10 mouse cellular contexts compared by ENCODE assay signal in genomic region chr1:156418170-156418569, GRCm38 (mm10). TPM values are rescaled to one million over a fixed set of nuclear protein-coding genes. Genes with fewer than 3 reads are reported as not detected.
DNase-seq lines count a peak whose midpoint lies in the region; ATAC-seq and TF ChIP-seq lines count a peak whose summit lies in the region.
"Had no signal": no experiment of that assay in that cellular context is flagged by ENCODE, and none has a peak within 500 bp of the region (broad histone marks: within the 10 kb centered on the region; RNA-seq: fewer than 3 reads in every experiment).

No protein-coding gene starts in this region.

- no peaks in the 10 kb centered on the region for H3K9me3 ChIP-seq in heart, postnatal 0 days (replicated peaks; ENCODE audit: control insufficient read depth, low read length)
- H3K9me3 ChIP-seq in heart, embryonic 12.5 days (replicated peaks) = peaks cover 6% of the 10 kb centered on the region; the same call in 1 of the 2 replicates
- H3K9me3 ChIP-seq: embryonic facial prominence, embryonic 13.5 days; limb, embryonic 15.5 days had no signal

- H3K9ac ChIP-seq in heart, postnatal 0 days (replicated peaks; ENCODE audit: low read depth, low read length) = no peak overlapping the region
- H3K9ac ChIP-seq in heart, embryonic 12.5 days = no peak overlapping the region
- H3K9ac ChIP-seq: embryonic facial prominence, embryonic 13.5 days; limb, embryonic 15.5 days had no signal

- no peak overlapping the region for H3K4me2 ChIP-seq in heart, postnatal 0 days (ENCODE audit: low read depth, low read length)
- no peak overlapping the region for H3K4me2 ChIP-seq in heart, embryonic 12.5 days
- H3K4me2 ChIP-seq: embryonic facial prominence, embryonic 13.5 days; limb, embryonic 15.5 days had no signal

- no peaks in the 10 kb centered on the region for H3K27me3 ChIP-seq in heart, postnatal 0 days (ENCODE audit: control insufficient read depth, insufficient read depth, low read length)
- no peaks in the 10 kb centered on the region for H3K27me3 ChIP-seq in heart, embryonic 12.5 days (replicated peaks)
- H3K27me3 ChIP-seq: embryonic facial prominence, embryonic 13.5 days; limb, embryonic 15.5 days had no signal

- H3K27ac ChIP-seq in heart, postnatal 0 days (ENCODE audit: low read depth) = no peak overlapping the region
- no peak overlapping the region for H3K27ac ChIP-seq in heart, embryonic 12.5 days (ENCODE audit: poor library complexity, severe bottlenecking)
- H3K27ac ChIP-seq: embryonic facial prominence, embryonic 13.5 days; limb, embryonic 15.5 days had no signal

- no peaks in the 10 kb centered on the region for H3K36me3 ChIP-seq in heart, postnatal 0 days (replicated peaks; ENCODE audit: control insufficient read depth, insufficient read depth, low read length)
- H3K36me3 ChIP-seq in heart, embryonic 12.5 days = no peaks in the 10 kb centered on the region
- H3K36me3 ChIP-seq: embryonic facial prominence, embryonic 13.5 days; limb, embryonic 15.5 days had no signal

- no peak for TF ChIP-seq EP300 in heart, postnatal 0 days (IDR thresholded peaks at IDR 0.05; ENCODE audit: low read depth)

- peak; percentile 50 for TF ChIP-seq CTCF in heart, postnatal 0 days (IDR thresholded peaks at IDR 0.05; ENCODE audit: low read depth)

- no peak for ATAC-seq in heart, postnatal 0 days (ENCODE audit: insufficient read depth, low read depth)
- ATAC-seq in heart, embryonic 12.5 days (ENCODE audit: insufficient number of reproducible peaks, low FRiP score) = no peak
- ATAC-seq in common myeloid progenitor, adult 5-6 weeks (replicated peaks; ENCODE audit: low read depth, poor library complexity, severe bottlenecking) = 0 out of 2 replicates have a peak, but pooled peaks have one; percentile 16

- 55% methylated on average over 4 of the region's 4 CpGs for WGBS in heart, postnatal 0 days
- WGBS in heart, embryonic 12.5 days = 67% methylated on average over 4 of the region's 4 CpGs

- no peak for DNase-seq in heart, postnatal 0 days (ENCODE audit: low spot score)
- peak; percentile 16 for DNase-seq in urinary bladder, postnatal 25 days (ENCODE audit: low spot score)
- DNase-seq in urinary bladder, adult 2 months (ENCODE audit: low spot score) = no peak
- peak; percentile 66 for DNase-seq in lung, postnatal 10 days
- DNase-seq in ovary, postnatal 36 days (ENCODE audit: low spot score) = no peak
- DNase-seq in gastrocnemius, postnatal 4 days (ENCODE audit: low spot score in 2 of 2) = no peak

- no peaks in the 10 kb centered on the region for H3K4me1 ChIP-seq in heart, postnatal 0 days (ENCODE audit: control insufficient read depth, insufficient read depth)
- no peaks in the 10 kb centered on the region for H3K4me1 ChIP-seq in heart, embryonic 12.5 days (replicated peaks)
- H3K4me1 ChIP-seq: limb, embryonic 15.5 days had no signal

- H3K4me3 ChIP-seq in heart, postnatal 0 days (ENCODE audit: low read depth, low read length) = no peak overlapping the region
- H3K4me3 ChIP-seq in heart, embryonic 12.5 days = no peak overlapping the region
- H3K4me3 ChIP-seq: embryonic facial prominence, embryonic 13.5 days; limb, embryonic 15.5 days had no signal

RNA-seq across cellular contexts. Expression of gene Axdnd1, which starts 2.8 kb away (rescaled TPM):
- not detected in 2 replicates for total RNA-seq in heart, postnatal 0 days (2014; rRNA removed; ENCODE audit: low replicate concordance)
- polyA plus RNA-seq in heart, postnatal 0 days (2015; fragmentation: Nextera tagmentation; extraction: Ambion mirVana) = 0.04 TPM in 1 of 2 replicates, not detected in the other
- polyA plus RNA-seq in heart, embryonic 12.5 days (2016; fragmentation: Nextera tagmentation; extraction: Ambion mirVana) = 0.13 and 0.48 TPM in 2 replicates
- polyA plus RNA-seq in urinary bladder, adult 2 months (2012; rRNA removed) = 0.06 and 0.12 TPM in 2 replicates
- total RNA-seq in common myeloid progenitor, adult 5-6 weeks (2017) = 0.37 TPM in 1 of 2 replicates, not detected in the other
- under 1 TPM; 0.21 to 0.61 TPM for total RNA-seq in gastrocnemius, postnatal 4 days (2021)

RNA-seq across cellular contexts. Expression of gene Gm2000, which starts 52.3 kb away (rescaled TPM):
- 790 and 865 TPM in 2 replicates for total RNA-seq in heart, postnatal 0 days (2014; rRNA removed; ENCODE audit: low replicate concordance)
- 405 and 419 TPM in 2 replicates for polyA plus RNA-seq in heart, postnatal 0 days (2015; fragmentation: Nextera tagmentation; extraction: Ambion mirVana)
- polyA plus RNA-seq in heart, embryonic 12.5 days (2016; fragmentation: Nextera tagmentation; extraction: Ambion mirVana) = 541 and 552 TPM in 2 replicates
- 122 and 151 TPM in 2 replicates for polyA plus RNA-seq in urinary bladder, adult 2 months (2012; rRNA removed)
- 3,876 and 4,003 TPM in 2 replicates for total RNA-seq in common myeloid progenitor, adult 5-6 weeks (2017)
- total RNA-seq in gastrocnemius, postnatal 4 days (2021) = 100 to 1,000 TPM; 756 to 819 TPM

RNA-seq across cellular contexts. Expression of gene Soat1, which starts 56.0 kb away (rescaled TPM):
- 47.3 and 75.3 TPM in 2 replicates for total RNA-seq in heart, postnatal 0 days (2014; rRNA removed; ENCODE audit: low replicate concordance)
- 8.6 and 12.3 TPM in 2 replicates for polyA plus RNA-seq in heart, postnatal 0 days (2015; fragmentation: Nextera tagmentation; extraction: Ambion mirVana)
- 48.3 and 48.9 TPM in 2 replicates for polyA plus RNA-seq in heart, embryonic 12.5 days (2016; fragmentation: Nextera tagmentation; extraction: Ambion mirVana)
- polyA plus RNA-seq in urinary bladder, adult 2 months (2012; rRNA removed) = 16.5 and 22.0 TPM in 2 replicates
- 21.6 and 29.6 TPM in 2 replicates for total RNA-seq in common myeloid progenitor, adult 5-6 weeks (2017)
- 10 to 100 TPM; 22.3 to 24.3 TPM for total RNA-seq in gastrocnemius, postnatal 4 days (2021)

Comparison
In these comparisons a context has a peak if more than half of its experiments do, and no peak if none do; other contexts are left out.
1. DNase-seq: peak in urinary bladder, postnatal 25 days (single experiment) and lung, postnatal 10 days (single experiment); none in heart, postnatal 0 days (single experiment), urinary bladder, adult 2 months (single experiment), ovary, postnatal 36 days (single experiment) and gastrocnemius, postnatal 4 days (0 of 2).